24 mouse cellular contexts compared by ENCODE assay signal in genomic region chr3:89598361-89598760, GRCm38 (mm10).
DNase-seq lines count a peak whose midpoint lies in the region; ATAC-seq and TF ChIP-seq lines count a peak whose summit lies in the region.
"Had no signal": no experiment of that assay in that cellular context is flagged by ENCODE, and none has a peak within 500 bp of the region (broad histone marks: within the 10 kb centered on the region; RNA-seq: fewer than 3 reads in every experiment).

No protein-coding gene starts in this region.

- TF ChIP-seq EP300 in lung, postnatal 0 days (IDR thresholded peaks at IDR 0.05): no peak

- H3K4me3 ChIP-seq in gastrocnemius, adult 2 months: no peak overlapping the region
- no peak overlapping the region for H3K4me3 ChIP-seq in lung, postnatal 0 days (ENCODE audit: low read depth, low read length)
- H3K4me3 ChIP-seq in lung, adult 2 months (replicated peaks; ENCODE audit: extremely low read depth, low read depth, low read length): no peak overlapping the region
- H3K4me3 ChIP-seq: embryonic facial prominence, embryonic 10.5 days; embryonic facial prominence, embryonic 12.5 days; forebrain, embryonic 13.5 days; forebrain, embryonic 15.5 days had no signal

- no peaks in the 10 kb centered on the region for H3K4me1 ChIP-seq in lung, postnatal 0 days (ENCODE audit: insufficient read depth, low read depth, low read length)
- H3K4me1 ChIP-seq in lung, adult 2 months (ENCODE audit: control insufficient read depth, insufficient read depth, low read length): no peaks in the 10 kb centered on the region

- intact Hi-C loops in gastrocnemius, adult 2 months (cut with DNase I): no loop called here

- DNase-seq in gastrocnemius, adult 2 months: peak; percentile 14
- no peak for DNase-seq in gastrocnemius, postnatal 25 days
- peak; percentile 52 for DNase-seq in lung, postnatal 0 days (ENCODE audit: low spot score)
- DNase-seq in lung, postnatal 10 days: no peak
- peak; percentile 58 for DNase-seq in lung, postnatal 36 days
- no peak for DNase-seq in lung, adult 2 months
- DNase-seq: adrenal gland, adult 8-10 months; adrenal gland, postnatal 14 days; adrenal gland, postnatal 36 days; B cell, adult 2 months; cerebellum, adult 11-12 months; cerebellum, adult 2 months; cerebellum, adult 9-10 months; cerebellum, postnatal 10 days; cerebellum, postnatal 25 days had no signal

- H3K9ac ChIP-seq in lung, postnatal 0 days (replicated peaks; ENCODE audit: low read depth): no peak overlapping the region
- H3K9ac ChIP-seq: embryonic facial prominence, embryonic 12.5 days; forebrain, embryonic 13.5 days; forebrain, embryonic 15.5 days had no signal

- no peaks in the 10 kb centered on the region for H3K9me3 ChIP-seq in lung, postnatal 0 days (ENCODE audit: low read length)
- H3K9me3 ChIP-seq: forebrain, embryonic 15.5 days had no signal

- ATAC-seq in lung, postnatal 0 days: no peak; the same call in 1 of the 2 replicates
- ATAC-seq: activated CD4-positive, CD25-positive, alpha-beta regulatory T cell, adult 4 months; CD4-positive, CD25-positive, alpha-beta regulatory T cell, adult 4 months; forebrain, embryonic 13.5 days; forebrain, embryonic 15.5 days; Patski had no signal

- WGBS in lung, postnatal 0 days: 76% methylated on average over 7 of the region's 7 CpGs
- WGBS in lung, adult 2 months: 74% methylated on average over 7 of the region's 7 CpGs

- no peak overlapping the region for H3K4me2 ChIP-seq in lung, postnatal 0 days (replicated peaks; ENCODE audit: low read depth, low read length)
- H3K4me2 ChIP-seq: embryonic facial prominence, embryonic 12.5 days; forebrain, embryonic 13.5 days; forebrain, embryonic 15.5 days had no signal

- TF ChIP-seq POLR2A in lung, adult 2 months (IDR thresholded peaks at IDR 0.05; ENCODE audit: borderline replicate concordance, extremely low read depth, low read depth, low read length): no peak

- H3K27me3 ChIP-seq in lung, postnatal 0 days (replicated peaks; ENCODE audit: insufficient read depth, low read length): no peaks in the 10 kb centered on the region
- H3K27me3 ChIP-seq: CH12.LX; embryonic facial prominence, embryonic 12.5 days; forebrain, embryonic 13.5 days; forebrain, embryonic 15.5 days had no signal

- H3K27ac ChIP-seq in gastrocnemius, adult 2 months: no peak overlapping the region
- no peak overlapping the region for H3K27ac ChIP-seq in lung, postnatal 0 days (ENCODE audit: low read length)
- H3K27ac ChIP-seq: embryonic facial prominence, embryonic 10.5 days; embryonic facial prominence, embryonic 12.5 days; forebrain, embryonic 13.5 days; forebrain, embryonic 15.5 days had no signal

- no peak for TF ChIP-seq CTCF in gastrocnemius, adult 2 months (IDR thresholded peaks at IDR 0.05)
- TF ChIP-seq CTCF in lung, postnatal 0 days (IDR thresholded peaks at IDR 0.05): no peak
- no peak for TF ChIP-seq CTCF in lung, adult 2 months (IDR thresholded peaks at IDR 0.05; ENCODE audit: insufficient read depth, low read length)

- no peaks in the 10 kb centered on the region for H3K36me3 ChIP-seq in lung, postnatal 0 days (ENCODE audit: insufficient read depth, low read length)
- H3K36me3 ChIP-seq: embryonic facial prominence, embryonic 10.5 days; embryonic facial prominence, embryonic 12.5 days; forebrain, embryonic 15.5 days; G1E had no signal

Comparison
In these comparisons a context has a peak if more than half of its experiments do, and no peak if none do; other contexts are left out.
1. DNase-seq: peak in gastrocnemius, adult 2 months (single experiment), lung, postnatal 0 days (single experiment) and lung, postnatal 36 days (single experiment); none in gastrocnemius, postnatal 25 days (single experiment), lung, postnatal 10 days (single experiment) and lung, adult 2 months (single experiment).